24 mouse cellular contexts compared by ENCODE assay signal in the genomic region with DNA sequence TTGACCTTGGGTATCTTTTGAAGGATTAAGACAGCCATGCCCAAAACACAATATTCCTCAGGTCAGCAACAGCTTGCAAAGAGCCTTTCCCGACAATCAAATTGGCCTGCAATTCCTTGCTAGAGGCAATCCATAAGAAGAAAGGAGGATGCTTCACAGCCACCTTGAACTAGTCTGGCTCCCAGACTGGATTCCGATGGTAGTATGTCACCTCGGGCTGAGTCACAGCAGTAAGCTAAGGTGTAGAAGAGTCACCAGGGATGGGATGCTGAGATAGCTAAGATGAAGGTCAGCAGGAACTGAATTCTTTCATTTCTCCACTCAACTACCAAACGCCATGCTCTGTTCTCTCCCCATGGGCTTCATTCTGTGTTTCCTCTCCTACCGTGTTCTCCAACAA. TPM values are rescaled to one million over a fixed set of nuclear protein-coding genes. Genes with fewer than 3 reads are reported as not detected.
A peak's percentile ranks its signal among the peaks of the same experiment; 100 is the strongest.
DNase-seq lines count a peak whose midpoint lies in the region; ATAC-seq and TF ChIP-seq lines count a peak whose summit lies in the region.
"Had no signal": no experiment of that assay in that cellular context is flagged by ENCODE, and none has a peak within 500 bp of the region (broad histone marks: within the 10 kb centered on the region; RNA-seq: fewer than 3 reads in every experiment).

No protein-coding gene starts in this region.

- peak overlapping the region; percentile 48 for H3K27ac ChIP-seq in heart, embryonic 16.5 days (ENCODE audit: low read length)
- H3K27ac ChIP-seq in heart, embryonic 11.5 days (ENCODE audit: low read depth, low read length), result no peak overlapping the region
- peak overlapping the region; percentile 94 for H3K27ac ChIP-seq in embryonic fibroblast, embryonic 13.5 days (ENCODE audit: insufficient read depth, low read length)
- H3K27ac ChIP-seq in midbrain, embryonic 15.5 days, result no peak overlapping the region
- H3K27ac ChIP-seq: gastrocnemius, adult 2 months; hindbrain, embryonic 14.5 days; hindbrain, postnatal 0 days had no signal

- peak; percentile 40 for DNase-seq in heart, adult 11 months
- DNase-seq in heart, adult 9 months (ENCODE audit: low spot score in 2 of 2), result no peak
- no peak for DNase-seq in Patski (ENCODE audit: low read depth, low spot score)
- DNase-seq: adrenal gland, postnatal 14 days; cerebellum, adult 18-20 months; cerebellum, adult 9-10 months; cerebellum, postnatal 14 days; forebrain, postnatal 0 days; gastrocnemius, adult 2 months; gastrocnemius, postnatal 14 days; heart, adult 18-20 months; heart, postnatal 36 days; kidney, adult 18-20 months; kidney, adult 9 months had no signal

- no peak for ATAC-seq in heart, embryonic 16.5 days (replicated peaks; ENCODE audit: extremely low read depth, insufficient read depth, low FRiP score)
- ATAC-seq in heart, embryonic 11.5 days (replicated peaks; ENCODE audit: insufficient number of reproducible peaks, low FRiP score, low TSS enrichment), result no peak
- peak; percentile 72 for ATAC-seq in Patski
- ATAC-seq in midbrain, embryonic 15.5 days (replicated peaks), result no peak
- ATAC-seq: forebrain, embryonic 14.5 days; forebrain, postnatal 0 days; hindbrain, postnatal 0 days; inflammation-experienced regulatory T-cells, adult 6 months; intestine, embryonic 16.5 days had no signal

- H3K27me3 ChIP-seq in heart, embryonic 16.5 days (ENCODE audit: control insufficient read depth, insufficient read depth, low read length), result no peaks in the 10 kb centered on the region
- H3K27me3 ChIP-seq in heart, embryonic 11.5 days (ENCODE audit: control insufficient read depth, insufficient read depth, low read length), result no peaks in the 10 kb centered on the region
- H3K27me3 ChIP-seq in Patski, result no peaks in the 10 kb centered on the region
- H3K27me3 ChIP-seq in midbrain, embryonic 15.5 days (replicated peaks), result no peaks in the 10 kb centered on the region; the same call in 1 of the 2 replicates
- H3K27me3 ChIP-seq: heart, embryonic 15.5 days had no signal

- CTCF ChIA-PET in Patski (lab: Charles Lee), result interaction anchor here (1.2 kb wide), 1 partner anchor 38 kb away, joined by 3 read pairs; no protein-coding TSS in a partner anchor

- H3K4me1 ChIP-seq in heart, embryonic 16.5 days (ENCODE audit: control insufficient read depth, insufficient read depth, low read length), result peaks cover 67% of the 10 kb centered on the region
- H3K4me1 ChIP-seq in heart, embryonic 11.5 days (ENCODE audit: control insufficient read depth, insufficient read depth, low read length), result peaks cover 66% of the 10 kb centered on the region
- peaks cover 25% of the 10 kb centered on the region for H3K4me1 ChIP-seq in embryonic fibroblast, embryonic 13.5 days (ENCODE audit: control insufficient read depth, insufficient read depth, low read length)
- peaks cover 5% of the 10 kb centered on the region; the same call in 1 of the 2 replicates for H3K4me1 ChIP-seq in midbrain, embryonic 15.5 days

- H3K4me3 ChIP-seq in heart, embryonic 16.5 days (ENCODE audit: low read length), result no peak overlapping the region
- no peak overlapping the region for H3K4me3 ChIP-seq in heart, embryonic 11.5 days (ENCODE audit: low read depth, low read length)
- no peak overlapping the region for H3K4me3 ChIP-seq in embryonic fibroblast, embryonic 13.5 days (ENCODE audit: insufficient read depth, low read length)
- H3K4me3 ChIP-seq in midbrain, embryonic 15.5 days, result no peak overlapping the region
- H3K4me3 ChIP-seq: gastrocnemius, adult 2 months; heart, embryonic 15.5 days had no signal

- peaks cover 11% of the 10 kb centered on the region for H3K36me3 ChIP-seq in heart, embryonic 16.5 days (ENCODE audit: control insufficient read depth, insufficient read depth)
- H3K36me3 ChIP-seq in heart, embryonic 11.5 days (ENCODE audit: control insufficient read depth, insufficient read depth, low read length), result no peaks in the 10 kb centered on the region
- no peaks in the 10 kb centered on the region for H3K36me3 ChIP-seq in midbrain, embryonic 15.5 days (replicated peaks)

- TF ChIP-seq CTCF in Patski (IDR thresholded peaks at IDR 0.05), result no peak
- no peak for TF ChIP-seq CTCF in embryonic fibroblast, embryonic 13.5 days (IDR thresholded peaks at IDR 0.05; ENCODE audit: borderline replicate concordance, insufficient read depth, low read length)

- H3K9ac ChIP-seq in heart, embryonic 16.5 days (ENCODE audit: low read length), result no peak overlapping the region
- H3K9ac ChIP-seq in heart, embryonic 11.5 days (ENCODE audit: low read depth, low read length), result no peak overlapping the region
- no peak overlapping the region for H3K9ac ChIP-seq in midbrain, embryonic 15.5 days
- H3K9ac ChIP-seq: forebrain, postnatal 0 days; heart, embryonic 15.5 days; hindbrain, embryonic 14.5 days had no signal

- TF ChIP-seq POLR2A in embryonic fibroblast, embryonic 13.5 days (IDR thresholded peaks at IDR 0.05; ENCODE audit: low read depth, low read length), result no peak

- POLR2A ChIA-PET in Patski (lab: Charles Lee), result no interaction called here

- WGBS in heart, embryonic 16.5 days, result 64% methylated on average over 5 of the region's 5 CpGs
- 68% methylated on average over 5 of the region's 5 CpGs for WGBS in heart, embryonic 11.5 days (ENCODE audit: insufficient replicate concordance)
- 82% methylated on average over 5 of the region's 5 CpGs for WGBS in midbrain, embryonic 15.5 days

- in situ Hi-C loops in Patski (cut with MboI; ENCODE audit: low pct_unique_long_range_greater_than_20kb), result no loop called here

- H3K9me3 ChIP-seq in heart, embryonic 16.5 days (replicated peaks; ENCODE audit: control insufficient read depth, low read length), result no peaks in the 10 kb centered on the region
- no peaks in the 10 kb centered on the region for H3K9me3 ChIP-seq in heart, embryonic 11.5 days (replicated peaks; ENCODE audit: control insufficient read depth, low read length)
- H3K9me3 ChIP-seq in midbrain, embryonic 15.5 days, result no peaks in the 10 kb centered on the region
- H3K9me3 ChIP-seq: heart, embryonic 15.5 days had no signal

- no peak overlapping the region for H3K4me2 ChIP-seq in heart, embryonic 16.5 days (ENCODE audit: low read depth, low read length)
- H3K4me2 ChIP-seq in heart, embryonic 11.5 days, result no peak overlapping the region
- H3K4me2 ChIP-seq in midbrain, embryonic 15.5 days, result no peak overlapping the region
- H3K4me2 ChIP-seq: heart, embryonic 15.5 days; hindbrain, embryonic 14.5 days had no signal

RNA-seq across cellular contexts. Expression of a gene that starts 13.8 kb away (rescaled TPM):
- 13.1 and 14.5 TPM in 2 replicates for polyA plus RNA-seq in heart, embryonic 16.5 days (2015; fragmentation: Nextera tagmentation; extraction: Ambion mirVana)
- polyA plus RNA-seq in heart, embryonic 11.5 days (2014; fragmentation: Nextera tagmentation; extraction: Ambion mirVana), result 9.5 and 10.5 TPM in 2 replicates
- 10.1 TPM for polyA plus RNA-seq in Patski (2021)
- 65.4 and 67.9 TPM in 2 replicates for polyA plus RNA-seq in embryonic fibroblast, embryonic 13.5 days (2011; ENCODE audit: insufficient read length, low read depth, missing spikeins)
- polyA plus RNA-seq in midbrain, embryonic 15.5 days (2015; fragmentation: Nextera tagmentation; extraction: Ambion mirVana), result 20.2 and 22.4 TPM in 2 replicates
- polyA plus RNA-seq: inflammation-experienced regulatory T-cells, adult 6 months had no signal

Comparison
In these comparisons a context has a peak if more than half of its experiments do, and no peak if none do; other contexts are left out.
1. H3K27ac ChIP-seq: peak in heart, embryonic 16.5 days (single experiment) and embryonic fibroblast, embryonic 13.5 days (single experiment); none in heart, embryonic 11.5 days (single experiment) and midbrain, embryonic 15.5 days (single experiment).